Mouse (Mus musculus): ENCODE results near the gene Nfix.

GRCm38 (mm10) chr8:84788896-84789295 is 11.2 kb downstream of the Nfix start:
- TF ChIP-seq EP300 (IDR thresholded peaks at IDR 0.05; ENCODE audit: insufficient read depth, low read depth, low read length): peak; percentile 77
- no peak for TF ChIP-seq CTCF (IDR thresholded peaks at IDR 0.05)
- TF ChIP-seq POLR2A (IDR thresholded peaks at IDR 0.05; ENCODE audit: insufficient read depth, low read depth, low read length): 0 out of 2 replicates have a peak, but pooled peaks have one; percentile 28

Data from heart, adult 2 months (tissue).